Comparison of ENCODE assay signal across 8 mouse cellular contexts in genomic region chr12:100276607-100277533, GRCm38 (mm10).
DNase-seq lines count a peak whose midpoint lies in the region; ATAC-seq and TF ChIP-seq lines count a peak whose summit lies in the region.

No protein-coding gene starts in this region.

- no peak for TF ChIP-seq CTCF in cerebellum, adult 2 months (IDR thresholded peaks at IDR 0.05; ENCODE audit: borderline replicate concordance, insufficient read depth, low read depth, low read length)

- H3K27ac ChIP-seq in limb, embryonic 11.5 days (replicated peaks; ENCODE audit: low read depth, low read length): no peak overlapping the region
- no peak overlapping the region for H3K27ac ChIP-seq in limb, embryonic 10.5 days
- no peak overlapping the region for H3K27ac ChIP-seq in cerebellum, adult 2 months (ENCODE audit: insufficient read depth, low read length)

- WGBS in limb, embryonic 11.5 days: 64% methylated on average over 20 of the region's 20 CpGs
- 82% methylated on average over 20 of the region's 20 CpGs for WGBS in limb, embryonic 10.5 days
- WGBS in cerebellum, adult 2 months: 64% methylated on average over 20 of the region's 20 CpGs

- H3K36me3 ChIP-seq in limb, embryonic 11.5 days (ENCODE audit: control insufficient read depth, insufficient read depth, low read length): no peaks in the 10 kb centered on the region
- H3K36me3 ChIP-seq in limb, embryonic 10.5 days: no peaks in the 10 kb centered on the region

- no peak for ATAC-seq in limb, embryonic 11.5 days (ENCODE audit: insufficient number of reproducible peaks, low FRiP score, low TSS enrichment, low read depth)

- H3K9ac ChIP-seq in limb, embryonic 11.5 days (ENCODE audit: low read length): no peak overlapping the region

- no peak overlapping the region for H3K4me2 ChIP-seq in limb, embryonic 11.5 days (ENCODE audit: low read depth, severe bottlenecking)

- DNase-seq in limb, embryonic 11.5 days (ENCODE audit: low spot score): peak; percentile 39
- DNase-seq in limb, embryonic 10.5 days (ENCODE audit: low spot score): no peak
- peak; percentile 65 for DNase-seq in adrenal gland, postnatal 25 days
- peak; percentile 79 for DNase-seq in gastrocnemius, postnatal 25 days
- peak; percentile 73 for DNase-seq in kidney, adult 9 months
- peak; percentile 90 for DNase-seq in lung, postnatal 10 days
- peak; percentile 78 for DNase-seq in right cerebral cortex, postnatal 14 days
- no peak for DNase-seq in cerebellum, adult 2 months

- no peaks in the 10 kb centered on the region for H3K27me3 ChIP-seq in limb, embryonic 11.5 days (ENCODE audit: control insufficient read depth, insufficient read depth, low read length)
- H3K27me3 ChIP-seq in limb, embryonic 10.5 days (ENCODE audit: low read depth, poor library complexity, severe bottlenecking): no peaks in the 10 kb centered on the region
- no peaks in the 10 kb centered on the region for H3K27me3 ChIP-seq in cerebellum, adult 2 months (ENCODE audit: control insufficient read depth, insufficient read depth, low read length)

- H3K9me3 ChIP-seq in limb, embryonic 11.5 days (ENCODE audit: control insufficient read depth, low read length): no peaks in the 10 kb centered on the region
- H3K9me3 ChIP-seq in limb, embryonic 10.5 days (replicated peaks): no peaks in the 10 kb centered on the region

- no peaks in the 10 kb centered on the region; the same call in 1 of the 2 replicates for H3K4me1 ChIP-seq in limb, embryonic 11.5 days (ENCODE audit: control insufficient read depth, insufficient read depth, low read length)
- peaks cover 18% of the 10 kb centered on the region for H3K4me1 ChIP-seq in limb, embryonic 10.5 days
- H3K4me1 ChIP-seq in cerebellum, adult 2 months (ENCODE audit: control insufficient read depth, insufficient read depth, low read length): peaks cover 32% of the 10 kb centered on the region

- TF ChIP-seq POLR2A in cerebellum, adult 2 months (IDR thresholded peaks at IDR 0.05; ENCODE audit: borderline replicate concordance, insufficient read depth, low read length): no peak

- no peak overlapping the region for H3K4me3 ChIP-seq in limb, embryonic 11.5 days (ENCODE audit: low read depth, low read length)
- H3K4me3 ChIP-seq in limb, embryonic 10.5 days: no peak overlapping the region
- no peak overlapping the region for H3K4me3 ChIP-seq in cerebellum, adult 2 months (replicated peaks; ENCODE audit: insufficient read depth, low read depth, low read length)

Comparison
In these comparisons a context has a peak if more than half of its experiments do, and no peak if none do; other contexts are left out.
1. DNase-seq: peak in limb, embryonic 11.5 days (single experiment), adrenal gland, postnatal 25 days (single experiment), gastrocnemius, postnatal 25 days (single experiment), kidney, adult 9 months (single experiment), lung, postnatal 10 days (single experiment) and right cerebral cortex, postnatal 14 days (single experiment); none in limb, embryonic 10.5 days (single experiment) and cerebellum, adult 2 months (0 of 2).